Mouse (Mus musculus) ES-Bruce4 (cell line): ENCODE results near the gene Inpp5k.

Experiments used
- CTCF ChIP-seq: IDR thresholded peaks from one replicate; pipeline ENCODE4 v1.8.1; 2011; ENCODE audit warnings: low read depth, low read length
- EP300 ChIP-seq: IDR thresholded peaks from 2 replicates; pipeline ENCODE4 v1.6.1; 2011; ENCODE audit warnings: low read depth, low read length; ENCODE audit not compliant: insufficient read depth
- POLR2A ChIP-seq: IDR thresholded peaks from one replicate; pipeline ENCODE4 v1.8.1; 2011; ENCODE audit warnings: low read length; ENCODE audit not compliant: insufficient read depth

DNA sequence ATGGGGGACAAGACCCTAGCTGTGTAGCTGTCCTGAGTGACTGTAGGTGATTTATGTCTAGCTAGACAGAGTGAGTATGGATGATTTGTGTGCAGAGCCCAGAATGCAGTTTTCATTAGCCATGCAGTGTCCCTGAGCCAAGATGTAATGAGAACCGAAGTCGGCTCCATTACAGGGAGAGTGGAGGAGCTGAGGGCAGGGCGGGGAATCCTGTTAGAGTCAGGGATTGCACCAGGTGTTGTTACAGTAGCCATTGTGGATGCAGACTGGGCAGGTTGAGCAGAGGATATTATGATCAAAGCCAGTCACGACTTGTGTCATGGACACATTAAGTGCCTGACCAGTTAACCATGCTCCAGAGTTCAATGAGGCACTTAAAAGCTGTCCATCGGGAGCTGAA lies 12.5 kb downstream of the Inpp5k start:
- TF ChIP-seq CTCF (no peak), POLR2A (no peak), EP300 (no peak)
